Mouse (Mus musculus) thymus, adult 2 months (tissue): Measurements from ENCODE around the gene Flii.

ENCODE experiments used
- CTCF ChIP-seq: fragments of 200-500 bp; IDR thresholded peaks from 2 replicates; pipeline ENCODE4 v1.5.1; 2012; ENCODE audit warnings: mild to moderate bottlenecking, control low read depth, low read length, moderate library complexity, borderline replicate concordance; ENCODE audit not compliant: control insufficient read depth, poor library complexity, insufficient read depth; ENCODE audit errors: extremely low read depth
- POLR2A ChIP-seq: fragments of 200-500 bp; IDR thresholded peaks from 2 replicates; pipeline ENCODE4 v1.6.1; 2012; ENCODE audit warnings: mild to moderate bottlenecking, low read length, control low read depth, moderate library complexity; ENCODE audit not compliant: control insufficient read depth, poor library complexity, insufficient read depth; ENCODE audit errors: extremely low read depth

DNA sequence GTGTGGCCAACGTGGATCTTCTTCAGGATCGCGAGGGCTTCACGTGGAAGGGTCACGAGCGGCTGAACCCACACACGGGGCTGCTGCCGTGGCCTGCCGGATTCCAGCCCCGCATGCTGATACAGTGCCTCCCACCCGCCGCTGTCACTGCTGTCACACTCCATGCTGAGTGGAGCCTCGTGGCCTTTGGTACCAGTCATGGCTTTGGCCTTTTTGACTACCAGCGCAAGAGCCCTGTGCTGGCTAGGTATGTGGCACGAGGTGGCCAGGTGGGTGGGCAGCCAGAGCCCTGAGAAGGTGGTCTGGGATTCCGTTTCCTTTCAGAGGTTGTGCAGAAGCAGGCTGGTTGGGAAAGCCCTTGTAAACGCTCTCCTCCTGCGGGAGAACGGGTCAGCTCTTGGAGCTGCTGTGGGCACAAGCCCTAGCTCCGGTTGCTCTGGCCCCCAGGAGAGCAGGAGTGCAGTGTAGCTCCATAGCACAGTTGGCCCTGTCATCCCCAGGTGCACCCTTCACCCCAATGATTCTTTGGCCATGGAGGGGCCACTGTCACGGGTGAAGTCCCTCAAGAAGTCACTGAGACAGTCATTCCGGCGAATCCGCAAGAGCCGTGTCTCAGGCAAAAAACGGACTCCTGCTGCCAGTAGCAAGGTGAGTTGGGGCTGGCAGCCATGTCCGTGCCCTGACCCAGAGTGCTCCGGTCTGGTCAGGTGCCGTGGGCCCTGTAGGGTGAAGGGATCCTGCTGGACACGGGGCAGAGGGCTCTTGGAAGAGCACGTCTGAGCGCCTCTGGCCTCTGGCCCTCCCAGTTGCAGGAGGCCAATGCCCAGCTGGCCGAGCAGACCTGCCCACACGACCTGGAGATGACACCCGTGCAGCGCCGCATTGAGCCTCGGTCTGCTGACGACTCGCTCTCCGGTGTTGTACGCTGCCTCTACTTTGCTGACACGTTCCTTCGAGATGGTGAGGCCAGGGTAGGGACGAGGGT is 17.3 kb downstream of the Flii start:
- no peak for TF ChIP-seq POLR2A
- TF ChIP-seq CTCF, result no peak
